Mouse (Mus musculus) small intestine, adult 2 months (tissue): ENCODE data around the gene Maml3.

Experiments
- CTCF ChIP-seq: fragments of 200-500 bp; IDR thresholded peaks from 2 replicates; pipeline ENCODE4 v1.5.1; 2012; ENCODE audit warnings: low read depth, mild to moderate bottlenecking, control low read depth, inconsistent platforms, low read length, moderate library complexity, mixed read lengths; ENCODE audit not compliant: insufficient replicate concordance, insufficient read length; ENCODE audit errors: extremely low read depth
- POLR2A ChIP-seq: fragments of 200-500 bp; IDR thresholded peaks from 2 replicates; pipeline ENCODE4 v1.6.1; 2012; ENCODE audit warnings: low read depth, mild to moderate bottlenecking, control low read depth, inconsistent platforms, low read length, moderate library complexity

DNA sequence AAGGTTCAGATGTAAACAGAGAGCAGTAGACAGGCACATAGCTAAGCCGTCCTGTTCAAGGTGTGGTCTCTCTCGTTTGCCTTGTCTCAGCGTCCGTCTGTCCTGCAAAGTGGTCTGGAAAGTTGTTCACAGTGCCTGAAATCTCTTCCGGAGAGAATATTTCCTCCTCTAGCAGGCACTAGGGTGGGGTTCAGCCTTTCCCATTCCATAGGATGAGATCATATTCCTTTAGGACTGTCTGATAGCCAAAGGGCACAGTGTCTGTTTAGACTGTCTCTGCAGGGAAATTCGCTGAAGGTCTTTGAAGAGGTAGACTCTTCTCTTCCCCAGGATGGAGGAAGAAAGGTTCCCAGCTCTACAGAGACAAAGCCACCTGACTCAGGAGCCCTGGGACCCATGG is 255.4 kb downstream of the Maml3 start:
- TF ChIP-seq CTCF, result no peak
- no peak for TF ChIP-seq POLR2A
